Mouse (Mus musculus) forebrain, embryonic 16.5 days (tissue): Measurements from ENCODE around the gene Rab42. TPM values are rescaled to one million over a fixed set of nuclear protein-coding genes. Genes with fewer than 3 reads are reported as not detected.
A peak's percentile ranks its signal among the peaks of the same experiment; 100 is the strongest.
"Not testable (repeated sequence)": the region's sequence is repeated elsewhere in the genome, so short reads cannot be mapped to it uniquely, and the experiment has no call there.

Experiments
- ATAC-seq: fragments of 200-750 bp; cut with Nextera tagmentation; 2 replicates; pipeline ENCODE4 v1.8.0; 2017; ENCODE audit warnings: mild to moderate bottlenecking, moderate library complexity
- H3K27ac ChIP-seq: fragments of 300-500 bp; sonication (generic); 2 replicates; pipeline ENCODE4 v1.5.1; 2014; ENCODE audit warnings: low read length, control low read depth
- H3K27me3 ChIP-seq: fragments of 300-500 bp; sonication (generic); replicated peaks from 2 replicates; pipeline ENCODE4 v1.6.1; 2014; ENCODE audit warnings: low read length; ENCODE audit not compliant: control insufficient read depth, insufficient read depth
- H3K36me3 ChIP-seq: fragments of 300-500 bp; sonication (generic); 2 replicates; pipeline ENCODE4 v1.6.1; 2014; ENCODE audit not compliant: control insufficient read depth, insufficient read depth
- H3K4me1 ChIP-seq: fragments of 300-500 bp; sonication (generic); replicated peaks from 2 replicates; pipeline ENCODE4 v1.6.1; 2014; ENCODE audit warnings: low read length; ENCODE audit not compliant: control insufficient read depth, insufficient read depth
- H3K4me2 ChIP-seq: fragments of 300-500 bp; sonication (generic); 2 replicates; pipeline ENCODE4 v1.6.1; 2014; ENCODE audit warnings: mild to moderate bottlenecking, low read length, control low read depth
- H3K4me3 ChIP-seq: fragments of 300-500 bp; sonication (generic); replicated peaks from 2 replicates; pipeline ENCODE4 v1.5.1; 2014; ENCODE audit warnings: mild to moderate bottlenecking, low read length, control low read depth
- H3K9ac ChIP-seq: fragments of 300-500 bp; sonication (generic); replicated peaks from 2 replicates; pipeline ENCODE4 v1.6.1; 2014; ENCODE audit warnings: low read depth, low read length, control low read depth
- H3K9me3 ChIP-seq: fragments of 300-500 bp; sonication (generic); 2 replicates; pipeline ENCODE4 v1.6.1; 2016; ENCODE audit warnings: low read length; ENCODE audit not compliant: control insufficient read depth
- WGBS: fragments of 180-500 bp; shearing (Covaris S2); extraction: QIAGEN DNeasy Blood & Tissue Kit; methylation state at CpG from one replicate; pipeline ENCODE4 v1.1.7; 2014; 5-methylcytosine and 5-hydroxymethylcytosine counted together
- polyA plus RNA-seq: library from polyadenylated mRNA; unstranded; fragments of >200 nt; fragmentation: Nextera tagmentation; extraction: Ambion mirVana; gene quantifications from 2 replicates; pipeline ENCODE4 v1.2.1, GENCODE M21; 2015

Gene Rab42
- polyA plus RNA-seq, 1 experiment from 2014 or later, result 1.4 TPM

GRCm38 (mm10) chr4:132291624-132292335 is 11.4 kb downstream of the Rab42 start:
- H3K36me3 ChIP-seq, result peaks cover 8% of the 10 kb centered on the region
- 86% methylated on average over 12 of the region's 12 CpGs for WGBS
- H3K9ac ChIP-seq, result no peak overlapping the region
- no peaks in the 10 kb centered on the region for H3K27me3 ChIP-seq
- ATAC-seq, result no peak
- no peak overlapping the region for H3K4me2 ChIP-seq
- H3K4me3 ChIP-seq, result no peak overlapping the region
- no peaks in the 10 kb centered on the region for H3K4me1 ChIP-seq
- no peak overlapping the region for H3K27ac ChIP-seq
- no peaks in the 10 kb centered on the region for H3K9me3 ChIP-seq

- no peak overlapping the region for H3K4me2 ChIP-seq
- no peaks in the 10 kb centered on the region for H3K27me3 ChIP-seq
- H3K9ac ChIP-seq, result no peak overlapping the region
- no peak overlapping the region for H3K27ac ChIP-seq
- ATAC-seq, result no peak
- H3K9me3 ChIP-seq, result no peaks in the 10 kb centered on the region
- H3K4me1 ChIP-seq, result no peaks in the 10 kb centered on the region
- WGBS, result 98% methylated on average over 4 of the region's 4 CpGs
- H3K4me3 ChIP-seq, result no peak overlapping the region
- peaks cover 8% of the 10 kb centered on the region for H3K36me3 ChIP-seq
Measured at GRCm38 (mm10) chr4:132291056-132291455, 12.1 kb downstream of the Rab42 start.

- H3K9ac ChIP-seq, H3K27ac ChIP-seq, ATAC-seq, H3K4me3 ChIP-seq, H3K27me3 ChIP-seq, H3K4me1 ChIP-seq, H3K9me3 ChIP-seq, H3K4me2 ChIP-seq: not testable (repeated sequence)
- peaks cover 16% of the 10 kb centered on the region for H3K36me3 ChIP-seq
- 72% methylated on average over 2 of the region's 5 CpGs for WGBS
Measured at GRCm38 (mm10) chr4:132288840-132289239, 14.3 kb downstream of the Rab42 start.

GRCm38 (mm10) chr4:132275949-132276348 is 27.2 kb downstream of the Rab42 start:
- Histone ChIP-seq H3K4me1 (peaks cover 20% of the 10 kb centered on the region), H3K9me3 (no peaks in the 10 kb centered on the region), H3K27me3 (no peaks in the 10 kb centered on the region), H3K4me3 (no peak overlapping the region), H3K36me3 (no peaks in the 10 kb centered on the region), H3K4me2 (no peak overlapping the region), H3K27ac (no peak overlapping the region), H3K9ac (no peak overlapping the region)
- ATAC-seq, result no peak
- WGBS, result 91% methylated on average over 3 of the region's 3 CpGs

- Histone ChIP-seq H3K9me3 (no peaks in the 10 kb centered on the region), H3K27ac (peak within 1 kb of the TSS; percentile 95), H3K27me3 (no peaks in the 10 kb centered on the region), H3K36me3 (no peaks in the 10 kb centered on the region), H3K4me3 (peak within 1 kb of the TSS; percentile 95), H3K9ac (peak within 1 kb of the TSS; percentile 90), H3K4me1 (peaks cover 25% of the 10 kb centered on the region), H3K4me2 (peak within 1 kb of the TSS; percentile 99)
- WGBS, result under 1% methylated on average over 48 of the region's 48 CpGs
- ATAC-seq, result peak; percentile 92
Measured at GRCm38 (mm10) chr4:132274156-132274862, 28.9 kb downstream of the Rab42 start, which contains the start of gene Taf12. Gene Taf12 (plus strand): TSS chr4:132274375.

- WGBS, result 55% methylated on average over 2 of the region's 2 CpGs
- H3K4me2 ChIP-seq, result peak overlapping the region; percentile 80
- H3K27me3 ChIP-seq, result no peaks in the 10 kb centered on the region
- peak overlapping the region; percentile 95; the same call in 1 of the 2 replicates for H3K4me3 ChIP-seq
- no peak overlapping the region for H3K27ac ChIP-seq
- peaks cover 25% of the 10 kb centered on the region for H3K4me1 ChIP-seq
- peak overlapping the region; percentile 90 for H3K9ac ChIP-seq
- no peaks in the 10 kb centered on the region for H3K36me3 ChIP-seq
- ATAC-seq, result no peak
- H3K9me3 ChIP-seq, result no peaks in the 10 kb centered on the region
Measured at GRCm38 (mm10) chr4:132273166-132273565, 30.0 kb downstream of the Rab42 start.

GRCm38 (mm10) chr4:132269740-132270560 is 33.2 kb downstream of the Rab42 start:
- under 1% methylated on average over 35 of the region's 35 CpGs for WGBS
- no peaks in the 10 kb centered on the region for H3K9me3 ChIP-seq

GRCm38 (mm10) chr4:132268871-132269739 is 34.1 kb downstream of the Rab42 start:
- no peak for ATAC-seq
- peak overlapping the region; percentile 64; the same call in 1 of the 2 replicates for H3K4me2 ChIP-seq
- WGBS, result 12% methylated on average over 6 of the region's 6 CpGs
- H3K4me1 ChIP-seq, result peaks cover 14% of the 10 kb centered on the region
- H3K4me3 ChIP-seq, result no peak overlapping the region
- no peaks in the 10 kb centered on the region for H3K9me3 ChIP-seq
- no peak overlapping the region for H3K9ac ChIP-seq
- no peaks in the 10 kb centered on the region for H3K36me3 ChIP-seq
- no peaks in the 10 kb centered on the region for H3K27me3 ChIP-seq
- H3K27ac ChIP-seq, result peak overlapping the region; percentile 92

More at GRCm38 (mm10) chr4:132269740-132270560, 33.2 kb downstream of the Rab42 start:
- Histone ChIP-seq H3K27me3 (no peaks in the 10 kb centered on the region), H3K36me3 (no peaks in the 10 kb centered on the region), H3K9ac (peak overlapping the region; percentile 58), H3K4me1 (peaks cover 16% of the 10 kb centered on the region), H3K27ac (peak overlapping the region; percentile 92), H3K4me3 (peak overlapping the region; percentile 37), H3K4me2 (peak overlapping the region; percentile 64)
- ATAC-seq, result peak; percentile 68
